Mouse (Mus musculus) small intestine, adult 2 months (tissue): Measurements from ENCODE around the gene Lgr4.
"Not testable (repeated sequence)": the region's sequence is repeated elsewhere in the genome, so short reads cannot be mapped to it uniquely, and the experiment has no call there.

Experiments used
- CTCF ChIP-seq: fragments of 200-500 bp; IDR thresholded peaks from 2 replicates; pipeline ENCODE4 v1.5.1; 2012; ENCODE audit warnings: low read depth, mild to moderate bottlenecking, control low read depth, inconsistent platforms, low read length, moderate library complexity, mixed read lengths; ENCODE audit not compliant: insufficient replicate concordance, insufficient read length; ENCODE audit errors: extremely low read depth
- POLR2A ChIP-seq: fragments of 200-500 bp; IDR thresholded peaks from 2 replicates; pipeline ENCODE4 v1.6.1; 2012; ENCODE audit warnings: low read depth, mild to moderate bottlenecking, control low read depth, inconsistent platforms, low read length, moderate library complexity

- not testable (repeated sequence) for TF ChIP-seq CTCF, POLR2A
These were observed 38.0 kb upstream of the Lgr4 start for GRCm38 (mm10) chr2:109879429-109879828.
